Mouse (Mus musculus): ENCODE data around the gene Myl7. TPM values are rescaled to one million over a fixed set of nuclear protein-coding genes. Genes with fewer than 3 reads are reported as not detected.
A peak's percentile ranks its signal among the peaks of the same experiment; 100 is the strongest.

Myl7 gene
- polyA plus RNA-seq, 1 experiment from 2014 or later = 2.6 TPM

DNA sequence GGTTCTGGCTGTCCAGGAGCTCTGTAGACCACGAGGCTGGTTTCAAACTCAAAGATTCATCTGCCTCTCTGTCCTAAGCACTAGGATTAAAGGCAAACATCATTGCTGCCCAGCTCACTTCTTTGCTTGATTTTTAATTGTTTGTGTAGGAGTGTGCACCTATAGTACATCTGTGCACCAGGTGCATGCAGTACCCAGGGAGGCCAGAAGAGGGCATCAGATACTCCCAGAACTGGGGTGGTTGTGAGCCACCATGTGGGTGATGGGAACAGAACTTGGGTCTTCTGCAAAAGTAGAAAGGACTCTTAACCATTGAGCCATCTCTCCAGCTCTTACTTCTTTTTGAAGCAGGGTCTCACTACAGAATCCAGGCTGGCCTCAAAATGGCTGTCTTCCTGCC lies 39.9 kb downstream of the Myl7 start:
- Histone ChIP-seq H3K4me1 (replicated peaks) (peaks cover 25% of the 10 kb centered on the region), H3K27me3 (ENCODE audit: insufficient read depth, poor library complexity, severe bottlenecking) (peaks cover 44% of the 10 kb centered on the region), H3K36me3 (no peaks in the 10 kb centered on the region), H3K9me3 (0 out of 2 replicates have a peak, but pooled peaks cover 9% of the 10 kb centered on the region), H3K4me3 (no peak overlapping the region), H3K27ac (no peak overlapping the region)
- DNase-seq (ENCODE audit: low spot score) = no peak
- 80% methylated on average over 1 of the region's 1 CpGs for WGBS

DNA sequence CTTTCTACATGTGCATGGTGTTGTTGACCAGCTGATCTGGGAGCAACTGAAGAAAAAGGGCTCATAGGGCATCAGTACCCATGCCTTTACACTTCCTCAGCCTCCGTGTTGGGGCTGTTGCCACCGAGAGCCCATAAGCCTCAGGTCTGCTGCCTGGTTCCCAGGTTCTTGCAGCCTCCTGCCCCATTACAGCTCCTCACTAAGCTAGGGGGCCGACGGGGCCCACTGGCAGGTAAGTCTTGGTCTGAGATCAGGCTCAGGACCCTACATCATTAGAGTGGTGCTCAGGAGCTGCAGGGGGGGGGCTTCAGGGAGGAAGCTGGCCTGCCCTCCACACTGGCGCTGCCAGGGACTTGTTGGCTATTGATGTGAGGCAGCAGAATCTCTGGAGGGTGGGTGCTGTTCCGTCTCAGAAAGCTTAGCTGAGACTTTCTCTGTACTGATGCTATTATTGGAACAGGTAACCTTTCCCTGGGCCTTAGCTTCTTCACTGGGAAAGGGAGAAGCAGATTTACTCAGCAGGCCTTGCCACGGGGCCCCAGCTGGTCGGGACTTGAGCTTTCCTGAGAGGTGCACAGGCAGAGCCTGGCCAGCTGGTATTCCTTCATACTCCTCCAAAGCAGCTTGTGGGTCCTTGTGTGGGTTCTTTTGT lies 42.0 kb downstream of the Myl7 start:
- Histone ChIP-seq H3K9me3 (0 out of 2 replicates have a peak, but pooled peaks cover 9% of the 10 kb centered on the region), H3K36me3 (no peaks in the 10 kb centered on the region), H3K4me3 (no peak overlapping the region), H3K27me3 (ENCODE audit: insufficient read depth, poor library complexity, severe bottlenecking) (peaks cover 23% of the 10 kb centered on the region), H3K27ac (no peak overlapping the region), H3K4me1 (replicated peaks) (peaks cover 12% of the 10 kb centered on the region)
- DNase-seq (ENCODE audit: low spot score) = no peak
- 82% methylated on average over 8 of the region's 8 CpGs for WGBS

DNA sequence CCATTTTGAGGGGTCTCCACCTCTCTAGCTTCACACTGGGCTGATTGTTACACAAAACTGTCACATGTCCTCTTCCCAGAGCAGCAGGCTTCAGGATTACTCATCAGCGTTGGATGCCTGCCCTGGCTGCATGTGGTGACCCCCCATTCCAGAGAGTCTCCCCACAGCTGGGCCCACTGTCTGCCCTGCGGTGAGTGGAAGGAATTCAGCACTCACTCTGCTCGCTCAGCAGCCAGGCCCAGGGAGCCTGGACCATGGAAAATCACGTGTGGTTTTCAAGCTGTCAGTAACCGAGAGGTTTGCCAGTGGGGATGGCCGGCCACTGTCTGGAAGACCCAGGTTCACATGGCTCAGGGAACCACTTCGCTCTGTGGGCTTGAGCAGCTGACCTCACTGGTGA lies 42.7 kb downstream of the Myl7 start:
- Histone ChIP-seq H3K4me3 (no peak overlapping the region), H3K27me3 (ENCODE audit: insufficient read depth, poor library complexity, severe bottlenecking) (peaks cover 16% of the 10 kb centered on the region), H3K4me1 (replicated peaks) (peaks cover 8% of the 10 kb centered on the region; the same call in 1 of the 2 replicates), H3K27ac (0 out of 2 replicates have a peak overlapping the region, but pooled peaks have one; percentile 17), H3K36me3 (no peaks in the 10 kb centered on the region), H3K9me3 (0 out of 2 replicates have a peak, but pooled peaks cover 9% of the 10 kb centered on the region)
- peak; percentile 31 for DNase-seq (ENCODE audit: low spot score)
- WGBS = 33% methylated on average over 7 of the region's 7 CpGs

DNA sequence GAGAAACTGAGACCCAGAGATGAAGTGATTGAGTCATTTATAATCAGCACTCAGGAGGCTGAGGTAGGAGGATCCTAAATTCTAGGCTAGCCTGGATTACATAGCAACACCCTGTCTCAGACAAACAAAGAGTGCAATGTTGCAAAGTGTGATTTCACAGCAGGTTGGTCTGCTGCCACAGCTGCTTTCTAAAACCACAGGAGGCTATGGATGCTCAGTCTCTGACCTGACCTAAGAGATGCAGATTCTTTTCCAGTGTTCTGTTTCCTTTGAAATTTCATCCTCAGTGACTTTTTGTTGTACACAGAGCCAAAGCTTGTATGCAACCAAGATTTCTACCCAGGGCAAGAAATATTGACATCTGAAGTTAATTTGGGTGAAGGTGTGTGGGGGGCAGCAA lies 43.1 kb downstream of the Myl7 start:
- 0 out of 2 replicates have a peak, but pooled peaks cover 9% of the 10 kb centered on the region for H3K9me3 ChIP-seq
- no peak for DNase-seq (ENCODE audit: low spot score)
- peaks cover 12% of the 10 kb centered on the region for H3K27me3 ChIP-seq (ENCODE audit: insufficient read depth, poor library complexity, severe bottlenecking)
- H3K4me3 ChIP-seq = no peak overlapping the region
- H3K36me3 ChIP-seq = no peaks in the 10 kb centered on the region
- peaks cover 8% of the 10 kb centered on the region; the same call in 1 of the 2 replicates for H3K4me1 ChIP-seq (replicated peaks)
- H3K27ac ChIP-seq = no peak overlapping the region

DNA sequence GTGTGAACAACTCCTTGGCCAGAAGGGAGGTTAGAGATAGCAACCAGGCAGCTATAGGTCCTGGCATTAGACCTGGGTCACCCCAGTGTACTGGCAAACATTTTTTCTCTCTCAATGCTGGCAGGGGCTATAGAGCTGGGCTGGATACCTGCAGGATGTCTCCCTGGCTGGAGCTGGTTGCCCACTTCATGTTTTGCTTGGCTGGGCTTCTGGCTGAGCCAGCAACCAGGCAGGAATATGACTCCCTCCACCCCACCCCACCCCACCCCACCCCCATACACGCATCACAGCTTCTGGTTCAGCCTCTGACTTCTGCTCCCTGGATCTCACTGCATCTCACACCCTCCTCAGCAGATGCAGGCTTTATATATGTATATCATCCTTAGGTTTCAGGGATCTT lies 46.3 kb downstream of the Myl7 start:
- no peak for DNase-seq (ENCODE audit: low spot score)
- H3K4me1 ChIP-seq (replicated peaks) = peaks cover 19% of the 10 kb centered on the region; the same call in 1 of the 2 replicates
- H3K27ac ChIP-seq = no peak overlapping the region
- WGBS = 45% methylated on average over 1 of the region's 1 CpGs
- no peaks in the 10 kb centered on the region for H3K27me3 ChIP-seq (ENCODE audit: insufficient read depth, poor library complexity, severe bottlenecking)
- no peak overlapping the region for H3K4me3 ChIP-seq
- H3K9me3 ChIP-seq = no peaks in the 10 kb centered on the region
- H3K36me3 ChIP-seq = no peaks in the 10 kb centered on the region

DNA sequence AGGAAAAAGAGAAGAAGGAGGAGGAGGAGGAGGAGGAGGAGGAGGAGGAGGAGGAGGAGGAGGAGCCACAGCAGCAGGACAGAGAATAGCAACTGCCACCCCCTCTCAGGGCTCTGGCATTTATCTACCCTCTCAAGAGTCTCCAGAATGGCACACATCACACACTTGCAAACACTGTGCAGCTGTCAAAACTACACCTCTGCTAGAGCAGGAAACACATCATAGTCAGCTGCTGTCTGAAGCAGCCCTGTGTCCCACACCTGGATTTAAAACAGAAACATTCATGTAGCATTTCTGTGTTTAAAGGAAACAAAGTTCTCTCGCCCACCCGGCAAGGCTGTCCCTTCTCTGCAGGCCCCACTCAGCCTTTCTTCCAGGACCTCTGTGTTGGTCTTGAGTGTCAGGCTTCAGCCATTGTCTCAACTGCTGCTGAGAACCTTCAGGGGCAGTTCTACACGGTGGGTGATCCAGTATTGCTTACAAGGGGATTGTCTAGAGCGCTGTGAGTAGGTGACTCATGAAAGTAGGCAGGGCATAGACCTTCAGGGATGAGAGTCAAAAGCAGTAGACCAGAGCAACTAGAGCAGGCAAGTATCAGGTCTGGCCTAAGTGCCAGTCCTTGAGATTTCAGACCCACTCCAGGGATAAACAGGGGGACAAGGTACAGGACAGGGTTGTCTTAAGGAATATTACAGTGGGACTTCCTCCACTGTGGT lies 47.4 kb downstream of the Myl7 start:
- H3K4me1 ChIP-seq (replicated peaks) = peaks cover 19% of the 10 kb centered on the region; the same call in 1 of the 2 replicates
- H3K4me3 ChIP-seq = no peak overlapping the region
- no peaks in the 10 kb centered on the region for H3K36me3 ChIP-seq
- 66% methylated on average over 4 of the region's 4 CpGs for WGBS
- no peak overlapping the region for H3K27ac ChIP-seq
- H3K27me3 ChIP-seq (ENCODE audit: insufficient read depth, poor library complexity, severe bottlenecking) = no peaks in the 10 kb centered on the region
- no peak for DNase-seq (ENCODE audit: low spot score)
- peaks cover 4% of the 10 kb centered on the region; the same call in 1 of the 2 replicates for H3K9me3 ChIP-seq

DNA sequence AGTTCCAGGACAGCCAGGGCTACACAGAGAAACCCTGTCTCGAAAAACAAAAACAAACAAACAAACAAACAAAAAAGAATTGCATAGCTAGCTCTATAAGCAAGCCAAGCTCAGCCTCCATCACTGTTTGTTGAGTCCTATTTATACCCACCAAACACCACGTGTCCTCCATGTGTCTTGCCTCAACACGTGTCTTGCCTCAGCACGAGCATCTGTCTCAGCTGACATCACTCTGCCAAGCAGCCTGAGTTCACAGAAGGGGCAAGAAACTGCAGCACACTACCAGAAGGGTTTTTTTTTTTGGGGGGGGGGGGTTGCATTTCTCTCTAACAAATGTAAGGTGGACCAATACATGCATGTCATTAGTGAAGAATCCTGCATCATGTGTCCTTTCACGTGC lies 48.1 kb downstream of the Myl7 start:
- WGBS = 77% methylated on average over 5 of the region's 5 CpGs
- Histone ChIP-seq H3K36me3 (no peaks in the 10 kb centered on the region), H3K4me1 (replicated peaks) (peaks cover 15% of the 10 kb centered on the region; the same call in 1 of the 2 replicates), H3K27me3 (ENCODE audit: insufficient read depth, poor library complexity, severe bottlenecking) (no peaks in the 10 kb centered on the region), H3K27ac (no peak overlapping the region), H3K9me3 (peaks cover 4% of the 10 kb centered on the region; the same call in 1 of the 2 replicates), H3K4me3 (no peak overlapping the region)
- DNase-seq (ENCODE audit: low spot score) = no peak

DNA sequence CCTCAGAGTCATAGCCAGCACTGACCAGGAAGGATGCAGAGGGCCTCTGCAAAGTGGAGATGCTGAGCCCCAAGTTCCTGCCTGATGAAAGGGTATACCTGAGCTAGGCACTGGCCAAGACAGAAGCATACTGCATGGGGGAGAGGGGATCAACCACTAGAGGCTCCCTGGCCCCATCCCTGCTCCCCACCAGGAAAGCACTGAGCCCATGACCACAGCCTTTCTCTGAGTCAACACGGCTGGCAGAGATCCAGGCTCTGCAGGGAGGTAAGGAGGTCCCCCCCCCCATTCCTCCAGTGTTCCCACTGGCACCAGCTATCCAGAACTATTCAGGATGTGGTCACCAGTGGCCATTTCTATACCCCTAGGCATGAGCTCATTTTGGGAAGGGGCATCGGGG lies 49.3 kb downstream of the Myl7 start:
- WGBS = 79% methylated on average over 2 of the region's 2 CpGs
- H3K27me3 ChIP-seq (ENCODE audit: insufficient read depth, poor library complexity, severe bottlenecking) = no peaks in the 10 kb centered on the region
- DNase-seq (ENCODE audit: low spot score) = no peak
- H3K9me3 ChIP-seq = peaks cover 4% of the 10 kb centered on the region; the same call in 1 of the 2 replicates
- H3K27ac ChIP-seq = no peak overlapping the region; the same call in 1 of the 2 replicates
- H3K4me1 ChIP-seq (replicated peaks) = peaks cover 15% of the 10 kb centered on the region; the same call in 1 of the 2 replicates
- no peak overlapping the region for H3K4me3 ChIP-seq
- no peaks in the 10 kb centered on the region for H3K36me3 ChIP-seq

DNA sequence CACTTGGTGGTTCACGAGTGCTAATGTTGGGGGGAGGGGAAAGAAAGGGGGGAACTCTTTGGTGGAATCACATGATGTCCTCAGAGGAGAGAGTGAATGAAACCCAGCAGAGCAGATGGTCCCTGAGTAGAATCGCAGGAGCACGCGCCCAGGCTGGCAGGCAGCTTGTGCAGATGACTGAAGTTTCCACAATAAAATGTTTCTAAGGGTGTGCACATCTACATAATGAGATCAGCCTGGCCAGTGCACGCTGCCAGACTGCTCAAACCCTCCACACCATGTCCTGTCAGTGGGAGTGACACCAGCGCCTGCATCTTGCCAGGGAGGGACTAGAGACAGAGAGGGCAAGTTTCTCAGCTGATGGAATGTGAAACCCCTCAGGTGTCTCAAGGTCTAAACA lies 49.8 kb downstream of the Myl7 start:
- DNase-seq (ENCODE audit: low spot score) = peak; percentile 12
- H3K4me1 ChIP-seq (replicated peaks) = peaks cover 15% of the 10 kb centered on the region; the same call in 1 of the 2 replicates
- H3K9me3 ChIP-seq = peaks cover 4% of the 10 kb centered on the region; the same call in 1 of the 2 replicates
- no peaks in the 10 kb centered on the region for H3K27me3 ChIP-seq (ENCODE audit: insufficient read depth, poor library complexity, severe bottlenecking)
- H3K27ac ChIP-seq = no peak overlapping the region; the same call in 1 of the 2 replicates
- no peaks in the 10 kb centered on the region for H3K36me3 ChIP-seq
- H3K4me3 ChIP-seq = no peak overlapping the region
- WGBS = 60% methylated on average over 6 of the region's 6 CpGs

DNA sequence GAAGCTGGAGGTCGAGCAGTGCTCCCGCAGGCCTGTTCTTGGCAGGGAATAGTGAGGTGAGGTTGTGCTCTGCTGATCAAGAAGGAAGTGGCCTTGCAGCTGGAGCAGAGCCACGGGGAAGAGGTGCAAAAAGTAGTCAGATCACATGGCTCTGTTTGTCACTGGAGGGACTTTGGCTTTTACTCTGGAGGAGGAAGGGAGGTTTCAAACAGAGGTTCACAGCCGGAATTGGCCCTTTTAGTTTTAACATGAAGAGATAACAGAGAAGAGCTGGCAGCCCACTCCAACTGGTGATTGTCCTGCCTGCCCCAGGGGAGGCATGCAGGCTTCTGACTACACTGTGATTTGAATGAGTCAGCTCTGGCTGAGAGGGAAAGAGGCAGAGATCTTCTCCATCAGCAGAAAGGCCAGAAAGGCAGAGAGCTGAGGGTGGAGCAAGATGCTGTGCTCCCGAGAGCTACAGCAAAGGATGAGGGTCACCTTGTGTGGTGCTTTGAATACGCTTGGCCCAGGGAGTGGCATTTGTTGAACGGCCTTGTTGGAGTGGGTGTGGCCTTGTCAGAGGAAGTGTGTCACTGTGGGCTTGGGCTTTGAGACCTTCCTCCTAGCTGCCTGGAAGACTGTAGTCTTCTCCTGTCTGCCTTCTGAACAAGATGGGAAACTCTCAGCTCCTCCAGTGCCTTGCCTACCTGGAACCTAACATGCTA lies 51.8 kb downstream of the Myl7 start:
- 73% methylated on average over 7 of the region's 7 CpGs for WGBS
- H3K27ac ChIP-seq = no peak overlapping the region
- H3K27me3 ChIP-seq (ENCODE audit: insufficient read depth, poor library complexity, severe bottlenecking) = no peaks in the 10 kb centered on the region
- H3K4me1 ChIP-seq (replicated peaks) = peaks cover 11% of the 10 kb centered on the region; the same call in 1 of the 2 replicates
- H3K9me3 ChIP-seq = peaks cover 9% of the 10 kb centered on the region; the same call in 1 of the 2 replicates
- H3K4me3 ChIP-seq = no peak overlapping the region
- no peaks in the 10 kb centered on the region for H3K36me3 ChIP-seq
- no peak for DNase-seq (ENCODE audit: low spot score)
